Mouse (Mus musculus) left cerebral cortex, adult 2 months (tissue): ENCODE results near the gene Dapk1. TPM values are rescaled to one million over a fixed set of nuclear protein-coding genes. Genes with fewer than 3 reads are reported as not detected.

Experiments used
- DNase-seq, 2 experiments: peaks; one replicate each; pipeline ENCODE4 v3.0.0; 2021 to 2022; ENCODE audit warnings: low spot score in 2 of 2, mixed read lengths in 1 of 2; ENCODE audit errors: extremely low spot score in 1 of 2
- H3K27ac ChIP-seq: fragments of 200-600 bp; 2 replicates; pipeline ENCODE4 v1.8.1; 2022
- H3K4me3 ChIP-seq: fragments of 200-600 bp; 2 replicates; pipeline ENCODE4 v1.8.1; 2022
- CTCF ChIP-seq: fragments of 200-600 bp; IDR thresholded peaks from 2 replicates; pipeline ENCODE4 v1.8.1; 2022; ENCODE audit warnings: antibody characterized with exemption, mild to moderate bottlenecking, moderate library complexity
- intact Hi-C: fragments of 180-260 bp; cut with DNase I; formaldehyde crosslinking; loops from one replicate; pipeline ENCODE4 v1.15.1; 2025
- total RNA-seq, 2 experiments: library from RNA; stranded (reverse); gene quantifications; 2 replicates each; pipeline ENCODE4 v1.2.3; 2021

Gene Dapk1
- total RNA-seq, 2 experiments from 2014 or later: 101 to 105 TPM

GRCm38 (mm10) chr13:60707541-60708468 is 106.1 kb downstream of the Dapk1 start:
- Histone ChIP-seq H3K27ac (no peak overlapping the region), H3K4me3 (no peak overlapping the region)
- TF ChIP-seq CTCF: no peak
- intact Hi-C loops: no loop called here
- DNase-seq: no peak

GRCm38 (mm10) chr13:60709136-60709535 is 107.4 kb downstream of the Dapk1 start:
- DNase-seq: no peak
- no peak overlapping the region for H3K27ac ChIP-seq
- H3K4me3 ChIP-seq: no peak overlapping the region
- no peak for TF ChIP-seq CTCF
- intact Hi-C loops: no loop called here

DNA sequence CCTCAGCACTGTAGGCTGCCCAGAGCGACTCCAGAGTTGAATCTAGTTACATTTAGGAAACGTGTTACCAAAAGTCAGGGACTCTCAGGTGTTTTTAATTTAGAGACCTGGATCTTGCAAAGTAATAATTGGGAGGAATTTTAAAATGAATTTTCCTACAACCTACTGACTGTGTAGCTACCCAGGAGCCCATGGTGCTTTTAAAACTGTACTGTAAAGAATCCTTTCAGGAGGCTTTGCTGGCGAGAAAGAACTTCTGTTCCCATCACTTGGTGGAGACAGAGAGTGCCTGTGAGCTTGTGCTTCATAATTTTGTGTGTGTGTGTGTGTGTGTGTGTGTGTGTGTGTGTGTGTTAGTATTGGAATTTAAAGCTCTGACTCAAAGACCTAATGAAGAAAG is 109.2 kb downstream of the Dapk1 start:
- H3K27ac ChIP-seq: no peak overlapping the region

DNA sequence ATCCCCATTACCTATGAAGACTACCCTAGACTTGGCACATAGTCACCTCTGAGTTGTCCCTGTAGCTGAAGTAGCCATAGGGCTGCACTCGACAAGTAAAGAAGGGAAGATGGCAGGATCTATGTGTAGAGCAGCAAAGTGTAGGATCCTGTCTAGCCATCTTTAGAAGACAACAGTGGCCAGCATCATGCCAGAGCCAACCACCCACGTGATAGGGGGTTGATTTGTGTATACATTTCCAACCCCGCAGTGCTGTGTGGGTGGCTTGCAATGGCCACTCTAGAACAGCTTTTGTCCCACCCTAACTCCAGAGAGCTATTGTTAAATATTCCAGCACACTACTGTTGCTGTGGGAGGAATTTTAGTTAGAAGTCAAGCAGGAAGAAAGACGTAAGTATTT is 111.8 kb downstream of the Dapk1 start:
- no peak for TF ChIP-seq CTCF
- intact Hi-C loops: no loop called here
- no peak for DNase-seq

More for the DNA sequence above, 109.2 kb downstream of the Dapk1 start:
- H3K4me3 ChIP-seq: no peak overlapping the region
- DNase-seq: no peak
- intact Hi-C loops: no loop called here
- TF ChIP-seq CTCF: no peak

DNA sequence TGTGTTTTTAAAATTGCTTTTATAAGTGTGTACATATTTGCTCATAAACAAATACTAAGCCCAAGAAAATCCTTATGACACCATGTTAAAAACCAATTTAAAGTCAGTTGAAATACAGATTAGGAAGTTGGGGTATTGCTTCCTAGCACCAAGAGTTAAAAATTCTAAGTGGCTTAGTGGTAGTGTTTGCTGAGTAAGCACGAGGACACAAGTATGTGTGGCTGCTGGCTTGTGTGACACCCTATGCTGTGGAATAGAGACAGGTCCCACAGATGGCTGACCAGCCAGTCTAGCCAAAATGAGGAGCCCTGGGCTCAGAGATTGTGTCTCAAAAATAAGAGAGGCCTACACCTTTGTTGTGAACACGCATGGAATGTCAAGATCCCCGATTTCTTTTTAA is 114.4 kb downstream of the Dapk1 start:
- DNase-seq: no peak
- no peak overlapping the region for H3K4me3 ChIP-seq
- intact Hi-C loops: no loop called here
- no peak for TF ChIP-seq CTCF
- no peak overlapping the region for H3K27ac ChIP-seq

More for the DNA sequence above, 111.8 kb downstream of the Dapk1 start:
- Histone ChIP-seq H3K27ac (no peak overlapping the region), H3K4me3 (no peak overlapping the region)

GRCm38 (mm10) chr13:60717421-60717820 is 115.7 kb downstream of the Dapk1 start:
- Histone ChIP-seq H3K27ac (no peak overlapping the region), H3K4me3 (no peak overlapping the region)
- intact Hi-C loops: no loop called here
- TF ChIP-seq CTCF: no peak
- DNase-seq: no peak

- TF ChIP-seq CTCF: no peak
Observed at GRCm38 (mm10) chr13:60719581-60719980, 117.8 kb downstream of the Dapk1 start.

GRCm38 (mm10) chr13:60722763-60723162 is 121.0 kb downstream of the Dapk1 start:
- H3K4me3 ChIP-seq: no peak overlapping the region
- no peak overlapping the region for H3K27ac ChIP-seq
- DNase-seq: no peak
- intact Hi-C loops: no loop called here
- TF ChIP-seq CTCF: no peak

More at GRCm38 (mm10) chr13:60719581-60719980, 117.8 kb downstream of the Dapk1 start:
- DNase-seq: no peak
- intact Hi-C loops: no loop called here
- no peak overlapping the region for H3K27ac ChIP-seq
- no peak overlapping the region for H3K4me3 ChIP-seq

- intact Hi-C loops: no loop called here
- DNase-seq: no peak
- no peak; the same call in 1 of the 2 replicates for TF ChIP-seq CTCF
- Histone ChIP-seq H3K4me3 (no peak overlapping the region), H3K27ac (peak overlapping the region; percentile 10; the same call in 1 of the 2 replicates)
Observed at GRCm38 (mm10) chr13:60728276-60729054, 126.7 kb downstream of the Dapk1 start.

GRCm38 (mm10) chr13:60729055-60729402 is 127.3 kb downstream of the Dapk1 start:
- DNase-seq: no peak
- no peak overlapping the region for H3K4me3 ChIP-seq
- H3K27ac ChIP-seq: no peak overlapping the region
- TF ChIP-seq CTCF: no peak
- intact Hi-C loops: no loop called here

GRCm38 (mm10) chr13:60730587-60730986 is 128.8 kb downstream of the Dapk1 start:
- no peak for TF ChIP-seq CTCF
- no peak overlapping the region for H3K4me3 ChIP-seq
- intact Hi-C loops: no loop called here
- DNase-seq: no peak
- H3K27ac ChIP-seq: no peak overlapping the region

- intact Hi-C loops: no loop called here
Observed at GRCm38 (mm10) chr13:60731001-60731400, 129.3 kb downstream of the Dapk1 start.

More at GRCm38 (mm10) chr13:60731001-60731400, 129.3 kb downstream of the Dapk1 start:
- TF ChIP-seq CTCF: no peak
- H3K4me3 ChIP-seq: no peak overlapping the region
- DNase-seq: no peak
- no peak overlapping the region for H3K27ac ChIP-seq
